Mouse (Mus musculus): ENCODE data around the gene Ireb2.
"Not testable (repeated sequence)": the region's sequence is repeated elsewhere in the genome, so short reads cannot be mapped to it uniquely, and the experiment has no call there.

The Ireb2 gene

DNA sequence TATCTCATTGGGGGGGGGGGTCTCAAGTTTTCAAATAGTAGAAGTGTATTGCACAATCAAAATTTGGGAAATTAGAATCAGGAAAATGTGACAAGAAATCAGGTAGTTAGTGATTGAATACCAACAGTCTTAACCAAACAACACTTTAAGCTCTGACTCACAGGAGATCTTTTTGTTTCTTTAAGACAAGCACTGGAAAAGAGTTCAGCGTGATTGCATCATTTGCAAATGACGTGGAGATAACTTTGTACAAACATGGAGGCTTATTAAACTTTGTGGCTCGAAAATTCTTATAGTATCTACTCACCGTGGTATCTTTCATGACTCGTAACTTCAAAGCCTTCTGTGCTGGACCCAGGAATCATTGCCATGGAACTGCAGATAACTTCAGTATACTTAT is 45.9 kb downstream of the Ireb2 start:
- DNase-seq (ENCODE audit: low spot score), result no peak

DNA sequence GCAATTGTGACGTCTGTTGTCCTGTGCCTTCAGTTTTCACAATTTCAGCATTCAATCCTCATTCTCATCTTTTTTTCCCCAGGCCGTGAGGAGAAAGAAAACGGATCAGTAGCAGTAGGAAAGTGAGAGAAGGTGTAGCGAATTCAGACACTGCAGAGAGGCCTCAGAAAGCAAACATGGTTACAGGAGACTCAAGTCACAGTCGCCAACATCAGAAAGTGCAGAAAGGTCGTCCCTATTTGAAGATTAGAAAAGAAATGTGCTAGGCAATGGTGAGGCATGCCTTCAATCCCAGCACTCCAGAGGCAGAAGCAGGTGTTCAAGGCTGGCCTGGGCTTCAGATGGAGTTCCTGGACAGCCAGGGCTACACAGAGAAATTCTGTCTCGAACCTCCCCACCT is 52.0 kb downstream of the Ireb2 start:
- DNase-seq (ENCODE audit: low spot score), result no peak

DNA sequence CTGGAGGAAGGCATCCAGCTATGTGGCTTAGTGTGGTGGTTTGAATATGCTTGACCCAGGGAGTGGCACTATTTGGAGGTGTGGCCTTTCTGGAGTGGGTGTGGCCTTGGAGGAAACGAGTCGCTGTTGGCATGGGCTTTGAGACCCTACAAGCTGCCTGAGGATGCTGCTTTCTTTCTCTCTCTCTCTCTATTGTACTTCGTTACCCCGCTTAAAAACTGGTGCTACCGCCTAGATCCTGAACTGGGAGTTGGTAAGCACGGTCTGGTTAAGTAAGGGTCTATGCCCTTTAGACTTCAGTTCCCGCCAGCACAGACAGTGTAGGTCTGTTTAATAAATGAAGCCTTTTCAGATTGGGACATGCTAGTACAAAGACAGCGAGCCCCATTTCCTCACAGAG is 52.8 kb downstream of the Ireb2 start:
- peak; percentile 46 for DNase-seq (ENCODE audit: low spot score)

DNA sequence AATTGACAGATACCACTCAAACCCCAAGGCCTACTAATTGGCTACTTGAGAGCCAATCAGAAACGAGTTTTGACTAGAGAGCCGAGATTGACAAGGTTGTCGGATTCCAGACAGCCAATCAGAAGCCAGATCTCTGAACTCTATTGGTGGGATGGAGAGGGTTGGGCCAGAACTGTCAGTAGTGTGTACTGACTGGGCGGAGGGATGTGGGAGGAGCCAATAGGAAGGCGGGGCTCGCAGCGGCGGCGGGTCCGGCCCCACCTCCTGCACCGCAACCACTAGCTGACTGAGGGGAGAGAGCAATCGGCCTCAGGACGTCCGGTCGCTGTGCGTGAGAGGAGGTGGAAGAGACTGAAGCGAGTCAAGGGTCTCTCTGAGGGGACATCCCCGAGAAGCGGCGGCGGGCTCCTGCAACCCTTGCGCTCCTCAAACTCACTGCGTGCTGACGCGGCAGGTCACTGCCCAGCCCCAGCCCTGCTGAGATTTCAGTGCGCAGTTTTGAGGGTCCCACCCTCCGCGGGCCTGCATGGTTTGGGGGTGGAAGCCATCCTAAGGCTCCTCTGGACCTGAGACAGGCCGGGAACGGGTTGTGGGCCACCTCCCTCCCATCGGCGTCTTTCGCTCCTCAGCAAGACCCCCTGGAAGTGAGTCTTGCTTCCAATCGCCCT is 53.6 kb downstream of the Ireb2 start, which contains the start of gene Hykk:
Gene Hykk (plus strand): TSS at position 274 of the 668 bp plus-strand sequence.
- peak; percentile 93 for DNase-seq (ENCODE audit: low spot score)

DNA sequence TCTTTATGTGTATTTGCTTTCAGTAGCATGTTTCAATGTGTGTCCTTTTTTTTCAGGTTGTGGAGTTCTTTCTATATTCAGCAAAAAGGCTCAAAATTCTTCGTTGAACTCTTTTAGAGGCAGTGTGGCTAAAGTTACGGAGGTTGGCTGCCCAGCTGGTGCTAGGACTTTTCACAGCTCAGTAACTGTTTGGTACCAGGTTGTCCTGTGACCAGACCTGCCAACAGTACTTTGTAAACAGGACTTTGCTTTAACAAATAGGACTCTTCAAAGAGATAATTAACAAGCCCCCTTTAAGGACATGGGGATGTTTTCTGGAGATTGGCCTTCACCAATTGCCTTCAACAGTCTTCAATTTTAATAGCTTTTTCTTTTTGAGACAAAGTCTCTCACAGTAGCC is 54.6 kb downstream of the Ireb2 start:
- DNase-seq (ENCODE audit: low spot score), result no peak

DNA sequence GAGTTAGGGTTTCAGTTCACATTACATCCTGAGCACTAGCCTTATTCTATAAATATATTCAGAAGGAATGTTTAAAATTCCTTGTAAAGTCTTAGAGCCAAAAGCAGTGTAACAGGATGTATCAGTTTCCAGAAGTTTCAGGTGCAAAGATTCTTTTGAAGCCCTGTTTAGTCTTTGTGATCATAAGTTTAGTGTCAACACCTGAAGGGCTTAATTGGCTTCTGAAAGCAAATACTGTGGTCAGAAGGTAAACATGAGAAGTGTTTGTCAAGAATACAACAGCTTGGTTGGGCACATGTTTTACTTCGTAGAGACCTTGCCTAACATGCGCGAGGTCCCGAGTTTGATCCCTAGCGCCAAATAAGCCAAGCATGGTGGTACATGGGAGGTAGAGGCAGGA is 55.2 kb downstream of the Ireb2 start:
- no peak for DNase-seq (ENCODE audit: low spot score)

DNA sequence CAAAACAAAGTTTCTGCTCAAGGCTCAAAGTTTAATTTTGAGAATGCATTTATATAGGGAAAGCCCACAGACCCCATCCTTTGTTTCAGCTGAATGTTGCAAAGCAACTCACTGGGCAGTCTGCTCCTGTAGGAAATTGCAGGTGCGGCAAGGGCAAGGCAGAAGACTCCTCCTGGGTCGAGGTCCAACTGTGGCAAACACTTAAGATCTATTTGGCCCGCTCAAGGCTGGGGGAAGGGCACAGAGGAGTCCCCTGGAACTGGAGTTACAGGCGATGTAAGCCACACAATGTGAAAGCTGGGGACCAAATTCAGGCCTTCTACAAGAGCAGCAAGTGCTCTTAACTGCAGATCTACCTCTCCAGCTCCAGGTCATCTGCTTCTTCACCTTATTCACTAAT is 56.4 kb downstream of the Ireb2 start:
- DNase-seq (ENCODE audit: low spot score), result no peak

DNA sequence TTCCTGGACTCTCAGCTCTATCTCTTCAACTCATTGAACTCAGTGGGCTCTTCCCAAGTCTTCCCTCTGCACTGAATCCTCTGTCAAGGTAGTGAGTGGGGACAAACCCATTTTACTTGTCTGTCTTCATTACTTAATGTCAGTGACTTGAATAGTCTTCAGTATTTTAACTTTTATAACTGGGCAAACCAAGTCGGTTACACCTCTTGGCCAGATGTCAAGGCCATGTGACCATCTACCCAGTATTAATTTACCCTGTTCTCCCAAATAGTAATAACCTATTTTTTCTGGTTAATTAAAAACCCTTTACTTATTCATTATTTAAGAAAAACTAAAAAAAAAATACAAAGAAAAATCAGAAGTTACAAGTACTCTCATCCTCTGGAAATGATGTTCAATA is 67.2 kb downstream of the Ireb2 start:
- no peak for DNase-seq (ENCODE audit: low spot score)

DNA sequence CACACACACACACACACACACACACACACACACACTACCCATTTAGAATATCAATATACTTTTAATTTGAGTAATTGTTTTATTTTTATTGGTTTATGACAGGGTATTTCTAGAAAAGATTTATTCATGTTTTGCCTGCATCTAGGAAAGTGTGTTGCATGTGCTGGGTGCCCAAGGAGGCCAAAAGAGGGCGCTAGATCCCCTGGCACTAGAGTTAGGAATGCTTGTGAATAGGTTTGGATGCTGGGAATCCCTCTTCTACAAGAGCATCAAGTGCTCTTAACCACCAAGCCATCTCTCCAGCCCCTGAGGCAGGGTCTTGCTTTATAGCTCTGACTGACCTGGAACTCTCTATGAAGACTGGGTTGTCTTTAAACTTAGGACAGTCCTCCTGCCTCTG is 68.2 kb downstream of the Ireb2 start:
- no peak for DNase-seq (ENCODE audit: low spot score)

DNA sequence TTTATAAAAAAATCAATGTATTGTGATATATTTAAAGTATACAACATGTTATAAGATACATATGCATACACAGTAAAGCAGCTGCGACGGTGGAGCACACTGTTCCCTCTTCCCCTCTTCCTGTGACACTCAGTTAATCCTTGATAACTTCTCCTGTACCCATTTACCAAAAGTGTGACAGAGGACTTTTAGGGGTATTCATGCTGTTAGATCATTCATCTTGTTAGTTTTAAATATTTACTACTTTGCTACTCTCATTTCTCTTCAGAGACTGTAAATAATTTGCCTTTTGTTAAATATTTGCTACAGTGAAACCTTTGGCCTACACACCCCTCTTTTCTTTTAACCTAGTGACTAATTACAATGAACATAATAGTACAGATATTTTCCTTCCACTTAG is 68.8 kb downstream of the Ireb2 start:
- no peak for DNase-seq (ENCODE audit: low spot score)

DNA sequence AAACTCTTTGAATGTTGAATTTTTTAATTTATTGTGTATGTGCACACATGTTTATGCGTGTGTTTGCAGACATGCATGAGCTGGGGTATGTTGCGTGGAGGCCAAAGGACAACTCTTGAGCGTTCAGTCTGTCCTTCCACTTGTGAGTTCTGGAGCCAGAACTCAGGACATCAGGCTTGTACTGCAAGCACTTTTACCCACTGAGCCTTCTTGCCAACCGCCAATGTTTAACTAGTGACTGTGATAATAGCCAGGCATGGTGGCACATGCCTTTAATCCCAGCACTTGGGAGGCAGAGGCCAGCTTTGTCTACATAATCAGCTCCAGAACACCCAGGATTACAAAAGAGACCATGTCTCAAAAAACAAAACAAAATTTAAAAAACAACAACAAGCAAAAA is 78.5 kb downstream of the Ireb2 start:
- no peak for DNase-seq (ENCODE audit: low spot score)

DNA sequence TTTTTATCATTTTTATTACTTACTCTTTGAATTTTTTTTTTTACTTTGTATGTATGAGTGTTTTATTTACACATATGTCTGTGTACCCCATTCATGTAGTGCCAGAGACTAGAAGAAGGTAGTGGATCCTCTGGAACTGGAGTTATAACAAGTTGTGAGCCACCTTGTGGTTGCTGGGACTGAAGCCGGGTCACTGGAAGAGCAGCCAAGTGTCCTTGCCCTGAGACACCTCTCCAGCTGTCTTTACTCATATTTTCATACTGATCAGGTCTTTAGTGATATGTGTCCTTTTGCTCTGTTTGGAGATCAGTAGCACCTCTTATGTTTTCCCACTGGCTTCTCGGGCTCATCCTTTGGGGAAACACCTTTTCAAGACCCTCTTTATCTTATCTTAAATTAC is 80.9 kb downstream of the Ireb2 start:
- no peak for DNase-seq (ENCODE audit: low spot score)

DNA sequence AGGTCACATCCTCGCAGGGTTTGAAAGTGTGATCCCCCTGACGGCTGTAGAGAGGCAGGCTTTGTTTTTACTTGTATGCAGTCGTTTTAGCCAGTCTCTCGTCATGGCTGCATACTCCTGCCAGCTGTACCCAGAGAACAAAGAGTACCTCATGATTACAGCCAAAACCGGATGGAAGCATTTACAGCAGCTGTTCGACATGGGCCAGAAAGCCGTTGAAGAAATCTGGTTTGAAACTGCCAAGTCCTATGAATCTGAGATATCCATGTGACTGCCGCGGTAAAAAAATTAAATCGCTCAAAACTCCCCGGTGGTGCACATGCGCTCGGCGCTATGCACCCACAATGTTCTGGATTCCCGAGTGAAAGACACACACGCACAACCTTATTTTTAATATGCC is 82.7 kb downstream of the Ireb2 start:
- DNase-seq (ENCODE audit: low spot score), result no peak

DNA sequence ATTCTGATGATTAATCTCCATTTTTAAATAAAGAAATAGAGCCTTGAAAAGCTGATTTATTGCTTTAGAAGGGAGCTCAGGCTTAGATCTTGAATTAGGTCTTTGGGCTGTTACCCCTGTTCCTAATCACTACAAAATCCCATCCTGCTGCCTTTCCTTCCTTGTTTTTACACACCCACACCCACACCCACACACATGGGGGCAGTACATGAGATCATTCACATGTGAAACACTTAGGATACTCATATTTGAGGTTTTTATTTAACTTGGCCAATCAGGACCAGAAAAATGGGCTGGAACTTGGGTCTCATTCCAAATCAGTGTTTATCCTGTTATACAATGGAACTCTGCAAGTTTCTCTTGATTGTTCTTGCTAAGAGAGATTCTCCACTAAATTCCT is 85.9 kb downstream of the Ireb2 start:
- no peak for DNase-seq (ENCODE audit: low spot score)

DNA sequence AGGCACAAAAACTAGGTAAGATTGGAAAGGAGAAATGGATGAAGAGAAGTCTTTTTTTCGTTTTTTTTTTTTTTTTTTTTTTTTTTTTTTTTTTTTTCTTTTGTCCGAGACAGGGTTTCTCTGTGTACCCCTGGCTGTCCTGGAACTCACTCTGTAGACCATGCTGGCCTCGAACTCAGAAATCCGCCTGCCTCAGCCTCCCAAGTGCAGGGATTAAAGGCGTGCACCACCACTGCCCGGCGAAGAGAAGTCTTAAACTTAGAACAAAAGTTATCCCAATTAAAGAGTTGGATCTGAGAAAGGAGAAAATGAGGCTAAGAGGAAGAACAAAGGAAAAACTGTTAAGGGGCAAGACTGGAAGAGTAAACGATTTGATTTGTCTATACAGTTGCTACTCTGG is 86.6 kb downstream of the Ireb2 start:
- not testable (repeated sequence) for DNase-seq (ENCODE audit: low spot score)

DNA sequence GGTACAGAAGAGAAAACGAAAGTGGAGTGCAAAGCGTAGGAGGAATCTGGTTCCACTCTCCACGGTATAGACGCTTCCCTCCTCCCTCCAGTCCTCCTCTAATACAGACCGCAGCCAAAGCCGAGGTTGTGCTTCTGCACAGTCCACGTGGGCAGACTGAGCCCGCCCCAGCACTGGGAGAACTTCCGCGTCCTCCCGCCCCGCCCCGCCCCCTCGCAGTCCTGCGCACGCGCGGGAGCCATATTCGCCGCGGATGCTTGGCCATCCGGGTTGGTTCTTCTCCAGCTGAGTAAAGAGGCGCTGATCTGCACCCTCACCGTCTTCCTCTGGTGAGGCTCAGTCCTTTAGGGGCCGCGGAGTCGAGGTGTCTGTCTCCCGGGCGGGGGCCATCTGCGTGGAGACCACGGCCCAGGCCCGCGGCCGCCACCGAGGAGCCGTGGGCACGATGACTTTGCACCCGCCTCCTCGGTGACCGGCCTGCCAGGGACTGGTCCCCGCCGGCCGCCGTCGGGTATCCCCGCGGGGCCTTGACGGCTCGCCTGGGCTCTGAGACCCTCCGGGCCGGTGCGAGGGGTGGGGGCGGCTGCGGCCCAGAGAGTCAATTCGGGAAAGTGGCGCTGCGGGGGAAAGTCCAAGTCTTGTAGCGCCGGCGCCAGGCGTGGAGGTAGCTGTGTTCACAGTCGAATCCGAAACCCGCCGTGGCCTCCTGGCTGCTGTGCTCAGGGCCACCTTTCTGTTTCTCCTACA is 87.2 kb downstream of the Ireb2 start, which contains the start of the genes Psma4 and AY074887:
Gene Psma4 (plus strand): TSS at position 216 of the 747 bp plus-strand sequence.
Gene AY074887 (minus strand): TSS at position 424 of the 747 bp plus-strand sequence.
- DNase-seq (ENCODE audit: low spot score), result peak; percentile 96

DNA sequence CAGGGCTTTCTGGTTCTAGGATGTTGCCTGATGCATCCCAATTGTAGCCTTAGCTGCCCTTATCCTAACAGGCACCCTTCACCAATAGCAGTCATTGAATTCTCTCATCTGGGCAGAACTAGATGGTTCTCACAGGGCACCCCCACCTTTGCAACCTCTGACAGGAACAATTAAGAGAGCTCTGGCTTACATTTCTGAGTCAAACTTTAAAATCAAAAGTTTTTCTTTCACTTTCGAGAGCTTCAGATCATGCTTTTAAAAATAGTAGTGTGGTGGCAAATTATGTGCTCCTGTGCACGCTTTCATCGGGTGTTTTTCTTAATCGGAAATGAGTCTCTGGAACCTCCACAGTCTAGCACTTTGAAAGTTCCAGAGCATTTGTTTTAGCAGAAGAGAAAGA is 97.5 kb downstream of the Ireb2 start:
- no peak for DNase-seq (ENCODE audit: low spot score)

Measured in testis, postnatal 10 days (tissue).